Mouse (Mus musculus) neural tube, embryonic 12.5 days (tissue): Measurements from ENCODE around the gene Ybx1. TPM values are rescaled to one million over a fixed set of nuclear protein-coding genes. Genes with fewer than 3 reads are reported as not detected.

ENCODE experiments used
- ATAC-seq: fragments of 200-750 bp; cut with Nextera tagmentation; 2 replicates; pipeline ENCODE4 v1.8.0; 2017; ENCODE audit warnings: low read depth, mild to moderate bottlenecking, moderate TSS enrichment, moderate library complexity; ENCODE audit not compliant: low FRiP score
- H3K27ac ChIP-seq: fragments of 300-500 bp; sonication (generic); 2 replicates; pipeline ENCODE4 v1.5.1; 2016
- H3K27me3 ChIP-seq: fragments of 300-500 bp; sonication (generic); replicated peaks from 2 replicates; pipeline ENCODE4 v1.6.1; 2016; ENCODE audit warnings: mild to moderate bottlenecking
- H3K36me3 ChIP-seq: fragments of 300-500 bp; sonication (generic); 2 replicates; pipeline ENCODE4 v1.6.1; 2016; ENCODE audit warnings: mild to moderate bottlenecking
- H3K4me1 ChIP-seq: fragments of 300-500 bp; sonication (generic); 2 replicates; pipeline ENCODE4 v1.6.1; 2016
- H3K4me2 ChIP-seq: fragments of 300-500 bp; sonication (generic); replicated peaks from 2 replicates; pipeline ENCODE4 v1.6.1; 2016; ENCODE audit warnings: mild to moderate bottlenecking
- H3K4me3 ChIP-seq: fragments of 300-500 bp; sonication (generic); 2 replicates; pipeline ENCODE4 v1.5.1; 2016
- H3K9ac ChIP-seq: fragments of 300-500 bp; sonication (generic); 2 replicates; pipeline ENCODE4 v1.6.1; 2016; ENCODE audit warnings: mild to moderate bottlenecking
- H3K9me3 ChIP-seq: fragments of 300-500 bp; sonication (generic); 2 replicates; pipeline ENCODE4 v1.6.1; 2016; ENCODE audit warnings: mild to moderate bottlenecking
- WGBS: fragments of 180-500 bp; shearing (Covaris S2); methylation state at CpG from one replicate; pipeline ENCODE4 v1.1.7; 2016; 5-methylcytosine and 5-hydroxymethylcytosine counted together
- polyA plus RNA-seq: library from polyadenylated mRNA; unstranded; fragments of >200 nt; fragmentation: Nextera tagmentation; extraction: Ambion mirVana; gene quantifications from 2 replicates; pipeline ENCODE4 v1.2.1, GENCODE M21; 2016

Gene Ybx1
- 1,187 and 1,308 TPM in 2 replicates for polyA plus RNA-seq

DNA sequence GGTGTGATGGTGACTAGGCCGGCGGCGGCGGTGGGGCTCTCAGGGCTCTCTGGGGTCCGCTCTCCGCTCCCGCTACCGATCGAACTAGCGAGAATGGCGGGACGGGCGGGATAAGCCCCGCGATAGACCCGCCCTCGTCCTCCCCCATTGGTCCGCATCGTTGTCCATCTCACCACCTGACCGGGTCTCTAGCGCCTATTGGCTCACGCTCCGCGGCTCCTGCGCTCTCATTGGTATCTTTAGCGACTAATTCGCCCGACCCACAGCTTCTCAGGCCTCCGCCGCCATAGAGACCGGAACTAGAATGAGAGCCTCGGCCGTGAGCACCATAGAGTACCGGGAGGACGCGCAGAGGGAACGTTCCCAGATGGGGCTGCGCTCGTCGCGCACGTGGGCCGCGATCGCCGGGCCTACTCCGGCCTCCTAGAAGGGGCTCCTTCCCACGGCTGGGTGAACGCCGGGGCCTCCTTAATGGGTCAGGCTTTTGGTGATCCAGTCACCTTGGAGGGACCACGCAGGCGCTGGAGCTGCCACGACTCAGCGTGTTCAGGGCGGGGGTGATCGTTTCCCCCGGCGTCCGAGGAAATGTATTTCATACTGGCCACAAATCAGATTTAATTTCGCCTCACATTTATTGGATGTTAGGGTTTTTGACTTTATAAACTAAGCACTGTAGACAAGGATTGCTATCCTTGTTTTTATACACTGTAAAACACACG, at the start of gene Ybx1:
Gene Ybx1, minus strand, starts transcription at position 190 of the 719 bp plus-strand sequence.
- Histone ChIP-seq H3K4me1 (peaks cover 26% of the 10 kb centered on the region), H3K9ac (peak within 1 kb of the TSS; percentile 95), H3K4me3 (peak within 1 kb of the TSS; percentile 100), H3K9me3 (no peaks in the 10 kb centered on the region), H3K36me3 (peaks cover 5% of the 10 kb centered on the region; the same call in 1 of the 2 replicates), H3K4me2 (peak within 1 kb of the TSS; percentile 66), H3K27ac (peak within 1 kb of the TSS; percentile 84), H3K27me3 (no peaks in the 10 kb centered on the region)
- peak; percentile 99 for ATAC-seq
- WGBS = under 1% methylated on average over 61 of the region's 61 CpGs

DNA sequence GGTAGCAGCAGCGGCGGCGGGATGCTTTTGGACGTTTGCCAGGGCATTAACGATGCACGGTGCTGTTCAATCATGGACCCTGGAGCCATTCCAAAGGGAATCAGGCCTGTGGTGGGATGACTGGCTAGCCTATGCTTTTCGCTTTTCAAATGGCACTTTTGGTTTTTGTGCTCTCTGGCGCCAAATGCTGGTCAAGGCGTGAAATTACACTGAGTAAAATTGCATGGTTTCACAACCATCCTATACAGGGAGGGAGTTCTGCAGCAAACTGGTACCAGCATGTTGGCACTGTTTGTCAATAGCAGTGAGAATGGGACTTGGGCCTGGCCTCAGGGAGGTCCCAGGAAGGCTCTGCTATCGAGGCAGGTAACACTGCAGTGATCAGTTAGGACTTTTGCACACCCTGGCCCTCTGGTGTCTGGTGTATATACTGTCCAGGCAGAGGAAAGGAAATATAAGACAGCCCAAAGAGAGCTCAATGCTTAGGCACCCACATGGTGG, 44.5 kb upstream of the Ybx1 start:
- peak; percentile 95 for ATAC-seq
- H3K9ac ChIP-seq = 0 out of 2 replicates have a peak overlapping the region, but pooled peaks have one; percentile 1
- no peaks in the 10 kb centered on the region for H3K9me3 ChIP-seq
- H3K36me3 ChIP-seq = no peaks in the 10 kb centered on the region
- H3K4me2 ChIP-seq = peak overlapping the region; percentile 24
- no peaks in the 10 kb centered on the region for H3K4me1 ChIP-seq
- WGBS = 4% methylated on average over 10 of the region's 10 CpGs
- H3K4me3 ChIP-seq = no peak overlapping the region
- H3K27ac ChIP-seq = no peak overlapping the region
- H3K27me3 ChIP-seq = no peaks in the 10 kb centered on the region

DNA sequence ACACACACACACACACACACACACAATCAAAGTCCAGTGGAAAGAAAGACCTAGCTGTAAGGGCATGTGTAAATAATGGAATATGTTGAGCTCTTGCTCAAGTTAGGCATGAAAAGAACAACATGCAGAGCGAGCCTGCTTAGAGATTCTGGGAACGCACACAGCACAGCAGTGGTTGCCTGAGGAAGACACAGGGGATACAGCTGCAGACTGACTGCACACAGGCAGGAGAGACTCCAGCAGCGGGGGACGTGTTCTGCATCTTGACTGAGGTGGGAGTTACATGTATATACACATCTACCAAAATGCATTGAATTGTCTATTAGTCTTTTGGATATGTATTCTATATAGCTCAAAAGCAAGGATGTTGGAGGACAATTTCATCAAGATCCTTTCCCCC, 44.0 kb upstream of the Ybx1 start:
- Histone ChIP-seq H3K27ac (no peak overlapping the region), H3K4me2 (peak overlapping the region; percentile 24), H3K9me3 (no peaks in the 10 kb centered on the region), H3K9ac (0 out of 2 replicates have a peak overlapping the region, but pooled peaks have one; percentile 1), H3K4me3 (no peak overlapping the region), H3K4me1 (no peaks in the 10 kb centered on the region), H3K27me3 (no peaks in the 10 kb centered on the region), H3K36me3 (no peaks in the 10 kb centered on the region)
- ATAC-seq = peak; percentile 88
- WGBS = 62% methylated on average over 4 of the region's 4 CpGs

- Histone ChIP-seq H3K36me3 (no peaks in the 10 kb centered on the region), H3K27me3 (no peaks in the 10 kb centered on the region), H3K4me3 (no peak overlapping the region), H3K4me2 (no peak overlapping the region), H3K4me1 (no peaks in the 10 kb centered on the region), H3K9me3 (no peaks in the 10 kb centered on the region), H3K27ac (no peak overlapping the region), H3K9ac (no peak overlapping the region)
- no peak for ATAC-seq
- 90% methylated on average over 6 of the region's 6 CpGs for WGBS
These were observed 39.1 kb upstream of the Ybx1 start for GRCm38 (mm10) chr4:119333487-119333886.

DNA sequence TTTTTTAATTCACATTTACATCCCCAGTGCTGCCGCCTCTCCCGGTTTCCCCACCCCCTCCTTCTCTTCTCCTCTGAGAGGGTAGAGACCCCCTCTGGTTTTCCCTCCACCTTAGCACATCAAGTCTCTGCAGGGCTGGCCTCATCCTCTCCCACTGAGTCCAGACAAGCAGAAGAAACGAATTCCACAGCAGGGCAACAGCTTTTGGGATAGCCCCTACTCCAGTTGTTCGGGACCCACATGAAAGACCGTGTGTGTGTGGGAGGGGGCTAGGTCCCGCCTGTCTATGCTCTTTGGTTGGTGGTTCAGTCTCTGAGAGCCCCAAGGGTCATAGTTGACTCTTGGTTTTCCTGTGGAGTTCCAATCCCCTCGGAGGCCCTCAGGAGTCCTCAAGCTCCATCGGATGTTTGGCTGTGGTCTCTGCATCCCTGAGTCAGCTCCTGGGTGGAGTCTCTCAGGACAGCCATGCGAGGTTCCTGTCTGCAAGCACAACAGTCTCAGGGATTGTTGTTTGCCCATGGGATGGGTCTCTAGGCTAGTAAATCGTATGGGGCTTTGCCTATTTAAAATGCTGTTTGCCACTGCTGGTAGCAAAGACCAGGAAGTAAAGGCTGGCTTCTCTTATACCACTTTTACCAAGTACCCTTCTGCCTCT, 26.6 kb upstream of the Ybx1 start:
- ATAC-seq = peak; percentile 75
- Histone ChIP-seq H3K9me3 (no peaks in the 10 kb centered on the region), H3K4me3 (peak overlapping the region; percentile 84), H3K36me3 (peaks cover 20% of the 10 kb centered on the region), H3K4me1 (peaks cover 11% of the 10 kb centered on the region), H3K9ac (peak overlapping the region; percentile 61), H3K4me2 (peak overlapping the region; percentile 95), H3K27ac (no peak overlapping the region), H3K27me3 (peaks cover 4% of the 10 kb centered on the region; the same call in 1 of the 2 replicates)
- 29% methylated on average over 10 of the region's 10 CpGs for WGBS

- Histone ChIP-seq H3K27ac (0 out of 2 replicates have a peak within 1 kb of the TSS, but pooled peaks have one; percentile 42), H3K36me3 (peaks cover 28% of the 10 kb centered on the region), H3K4me2 (peak within 1 kb of the TSS; percentile 95), H3K4me3 (peak within 1 kb of the TSS; percentile 84), H3K9ac (peak within 1 kb of the TSS; percentile 61), H3K9me3 (no peaks in the 10 kb centered on the region), H3K27me3 (peaks cover 4% of the 10 kb centered on the region; the same call in 1 of the 2 replicates), H3K4me1 (peaks cover 11% of the 10 kb centered on the region)
- ATAC-seq = peak; percentile 97
- WGBS = under 1% methylated on average over 44 of the region's 44 CpGs
These were observed 25.9 kb upstream of the Ybx1 start, which contains the start of gene Ppih for GRCm38 (mm10) chr4:119320131-119320830. Gene Ppih, minus strand, starts transcription at chr4:119320546.

GRCm38 (mm10) chr4:119313756-119314155, 19.4 kb upstream of the Ybx1 start:
- Histone ChIP-seq H3K27me3 (no peaks in the 10 kb centered on the region), H3K9me3 (no peaks in the 10 kb centered on the region), H3K4me1 (no peaks in the 10 kb centered on the region), H3K4me2 (no peak overlapping the region), H3K4me3 (no peak overlapping the region), H3K9ac (no peak overlapping the region), H3K36me3 (peaks cover 80% of the 10 kb centered on the region), H3K27ac (no peak overlapping the region)
- WGBS = 92% methylated on average over 1 of the region's 1 CpGs
- no peak for ATAC-seq

DNA sequence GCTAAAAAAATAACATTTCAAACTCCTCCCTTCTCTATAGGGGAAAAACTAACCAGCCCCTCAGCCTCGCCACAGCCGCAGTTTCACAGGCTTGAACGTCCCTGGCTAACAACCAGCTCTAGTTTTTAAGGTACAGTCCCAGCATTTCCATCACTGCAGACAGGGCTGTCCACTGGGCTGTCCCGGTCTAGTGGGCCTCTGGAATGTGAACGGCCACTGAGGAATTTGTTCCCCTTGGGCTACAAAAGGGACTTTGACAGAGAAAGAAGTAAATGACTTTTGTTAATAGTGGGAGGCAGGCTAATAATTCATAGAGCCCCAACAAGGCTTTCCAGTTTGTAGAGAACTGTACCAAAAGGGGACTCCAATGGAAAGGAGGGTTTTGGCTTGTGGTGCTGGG, 11.0 kb upstream of the Ybx1 start:
- H3K9me3 ChIP-seq = no peaks in the 10 kb centered on the region
- ATAC-seq = no peak
- no peak overlapping the region for H3K4me2 ChIP-seq
- no peaks in the 10 kb centered on the region for H3K4me1 ChIP-seq
- WGBS = 51% methylated on average over 5 of the region's 5 CpGs
- peaks cover 29% of the 10 kb centered on the region for H3K36me3 ChIP-seq
- H3K27ac ChIP-seq = no peak overlapping the region
- no peak overlapping the region for H3K4me3 ChIP-seq
- no peaks in the 10 kb centered on the region for H3K27me3 ChIP-seq
- no peak overlapping the region for H3K9ac ChIP-seq

GRCm38 (mm10) chr4:119303291-119303690, 8.9 kb upstream of the Ybx1 start:
- ATAC-seq = no peak
- Histone ChIP-seq H3K9ac (no peak overlapping the region), H3K36me3 (peaks cover 14% of the 10 kb centered on the region), H3K4me3 (no peak overlapping the region), H3K4me2 (no peak overlapping the region), H3K4me1 (no peaks in the 10 kb centered on the region), H3K9me3 (no peaks in the 10 kb centered on the region), H3K27ac (no peak overlapping the region), H3K27me3 (no peaks in the 10 kb centered on the region)
- 92% methylated on average over 8 of the region's 8 CpGs for WGBS

DNA sequence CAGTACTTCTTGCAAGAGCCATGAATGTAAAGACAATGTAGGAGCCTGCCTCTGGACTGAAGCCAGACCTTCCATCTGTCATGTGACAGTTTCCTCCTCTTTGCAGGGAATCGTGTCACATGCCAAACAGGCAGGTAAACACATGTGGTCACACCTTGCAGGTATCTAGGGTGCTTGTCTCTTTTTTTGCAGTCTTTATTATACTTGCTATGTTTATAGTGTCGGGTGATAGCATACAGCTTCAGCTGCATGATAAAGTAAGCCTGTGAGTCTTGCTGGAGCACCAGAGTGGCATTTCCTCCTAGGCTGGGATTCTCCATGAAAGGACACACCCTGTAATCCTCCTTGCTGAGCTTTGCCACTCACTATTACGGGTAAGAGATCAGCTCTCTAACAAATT, 7.4 kb upstream of the Ybx1 start:
- peaks cover 1% of the 10 kb centered on the region; the same call in 1 of the 2 replicates for H3K36me3 ChIP-seq
- no peak overlapping the region for H3K9ac ChIP-seq
- no peak overlapping the region for H3K27ac ChIP-seq
- no peak overlapping the region for H3K4me3 ChIP-seq
- H3K27me3 ChIP-seq = no peaks in the 10 kb centered on the region
- H3K9me3 ChIP-seq = no peaks in the 10 kb centered on the region
- no peaks in the 10 kb centered on the region for H3K4me1 ChIP-seq
- H3K4me2 ChIP-seq = no peak overlapping the region
- no peak for ATAC-seq
- WGBS = 82% methylated on average over 3 of the region's 3 CpGs

GRCm38 (mm10) chr4:119300761-119301160, 6.4 kb upstream of the Ybx1 start:
- Histone ChIP-seq H3K4me2 (no peak overlapping the region), H3K4me3 (no peak overlapping the region), H3K27me3 (no peaks in the 10 kb centered on the region), H3K9ac (no peak overlapping the region), H3K36me3 (no peaks in the 10 kb centered on the region), H3K4me1 (0 out of 2 replicates have a peak, but pooled peaks cover under 1% of the 10 kb centered on the region), H3K9me3 (no peaks in the 10 kb centered on the region), H3K27ac (no peak overlapping the region)
- 93% methylated on average over 3 of the region's 3 CpGs for WGBS
- ATAC-seq = no peak

DNA sequence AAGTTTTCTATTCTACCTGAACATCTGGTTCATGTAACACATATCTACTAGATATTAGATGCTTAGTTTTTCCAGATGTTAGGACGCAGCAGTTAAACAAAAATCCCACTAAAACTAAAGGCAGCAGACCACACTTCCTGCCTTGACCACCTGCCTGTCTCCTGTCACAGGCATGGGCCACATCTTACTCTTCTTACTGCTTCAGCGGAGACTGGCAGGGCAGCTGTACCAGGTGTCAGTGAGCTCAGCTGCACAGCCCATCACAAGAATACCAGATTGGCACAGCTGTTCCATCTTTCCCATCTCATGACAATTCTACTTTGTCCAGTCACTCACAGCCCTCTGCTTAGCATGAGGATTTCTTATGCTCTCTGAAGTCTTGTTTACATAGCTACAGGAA, 3.0 kb upstream of the Ybx1 start:
- H3K9ac ChIP-seq = no peak overlapping the region
- WGBS = 79% methylated on average over 2 of the region's 2 CpGs
- no peaks in the 10 kb centered on the region for H3K36me3 ChIP-seq
- no peaks in the 10 kb centered on the region for H3K27me3 ChIP-seq
- no peak for ATAC-seq
- H3K27ac ChIP-seq = no peak overlapping the region
- no peak overlapping the region for H3K4me3 ChIP-seq
- H3K4me2 ChIP-seq = no peak overlapping the region
- H3K9me3 ChIP-seq = no peaks in the 10 kb centered on the region
- H3K4me1 ChIP-seq = peaks cover 13% of the 10 kb centered on the region
